In genomic region chrX:56697886-56698285, GRCm38 (mm10) we compare ENCODE assay signal across 15 mouse cellular contexts.
"Had no signal": no experiment of that assay in that cellular context is flagged by ENCODE, and none has a peak within 500 bp of the region (broad histone marks: within the 10 kb centered on the region; RNA-seq: fewer than 3 reads in every experiment).

No protein-coding gene starts in this region.

- H3K27me3 ChIP-seq: limb, embryonic 12.5 days; liver, embryonic 13.5 days; neural tube, embryonic 15.5 days had no signal

- H3K4me3 ChIP-seq: limb, embryonic 12.5 days; liver, embryonic 13.5 days; megakaryocyte, embryonic 14.5 days; neural tube, embryonic 15.5 days had no signal

- H3K9ac ChIP-seq: limb, embryonic 12.5 days; liver, embryonic 13.5 days; liver, postnatal 0 days; neural tube, embryonic 15.5 days had no signal

- H3K36me3 ChIP-seq: limb, embryonic 12.5 days; liver, embryonic 13.5 days; neural tube, embryonic 15.5 days had no signal

- ATAC-seq: intestine, postnatal 0 days; liver, postnatal 0 days; midbrain, embryonic 16.5 days had no signal

- H3K4me1 ChIP-seq: limb, embryonic 12.5 days; liver, embryonic 13.5 days; neural tube, embryonic 15.5 days had no signal

- H3K9me3 ChIP-seq: limb, embryonic 12.5 days; liver, embryonic 13.5 days; neural tube, embryonic 15.5 days had no signal

- H3K27ac ChIP-seq: limb, embryonic 12.5 days; liver, embryonic 13.5 days; macrophage; neural tube, embryonic 15.5 days had no signal

- H3K4me2 ChIP-seq: limb, embryonic 12.5 days; liver, embryonic 13.5 days; midbrain, embryonic 11.5 days; neural tube, embryonic 15.5 days had no signal

- DNase-seq: kidney, adult 8-10 months; kidney, postnatal 25 days; liver; liver, embryonic 13.5 days; liver, postnatal 0 days; right cerebral cortex, adult 18-20 months; right cerebral cortex, postnatal 25 days; thymus, postnatal 36 days had no signal
